Mouse (Mus musculus): ENCODE results near the gene Bbx.

DNA sequence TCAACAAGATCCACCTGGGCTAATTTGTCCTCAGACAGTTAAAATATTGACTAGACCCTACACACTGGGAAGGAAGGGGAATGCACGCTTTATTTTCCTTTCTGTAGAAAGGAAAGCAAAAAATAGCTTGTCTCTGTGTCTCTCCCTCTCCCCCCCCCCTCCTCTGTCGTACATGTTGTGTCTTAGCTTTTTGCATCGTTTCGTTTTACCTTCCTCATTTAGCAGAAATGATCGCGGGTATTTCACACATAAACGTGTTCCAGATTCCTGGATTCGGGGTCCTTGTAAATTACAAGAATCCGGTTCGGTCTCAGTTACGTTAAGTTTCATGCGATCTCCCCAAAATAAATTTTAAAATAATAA, 1.7 kb downstream of the Bbx start:
- TF ChIP-seq CTCF (IDR thresholded peaks at IDR 0.05; ENCODE audit: borderline replicate concordance, extremely low read depth, insufficient read depth, insufficient read length) (no peak), POLR2A (IDR thresholded peaks at IDR 0.05; ENCODE audit: borderline replicate concordance, extremely low read depth, insufficient read depth, insufficient read length, poor library complexity, severe bottlenecking) (no peak)
